Mouse (Mus musculus): ENCODE results near the gene Pnma3.
"Not testable (repeated sequence)": the region's sequence is repeated elsewhere in the genome, so short reads cannot be mapped to it uniquely, and the experiment has no call there.

Pnma3 gene

GRCm38 (mm10) chrX:73064415-73064793 is at the start of gene Pnma3:
Pnma3 (plus strand) TSS chrX:73064787.
- DNase-seq (ENCODE audit: low read depth): no peak

- DNase-seq (ENCODE audit: low read depth): no peak
Observed at GRCm38 (mm10) chrX:73037003-73037402, 27.6 kb upstream of the Pnma3 start, which contains the start of gene Pnma5. Pnma5 (minus strand) TSS chrX:73037103.

DNA sequence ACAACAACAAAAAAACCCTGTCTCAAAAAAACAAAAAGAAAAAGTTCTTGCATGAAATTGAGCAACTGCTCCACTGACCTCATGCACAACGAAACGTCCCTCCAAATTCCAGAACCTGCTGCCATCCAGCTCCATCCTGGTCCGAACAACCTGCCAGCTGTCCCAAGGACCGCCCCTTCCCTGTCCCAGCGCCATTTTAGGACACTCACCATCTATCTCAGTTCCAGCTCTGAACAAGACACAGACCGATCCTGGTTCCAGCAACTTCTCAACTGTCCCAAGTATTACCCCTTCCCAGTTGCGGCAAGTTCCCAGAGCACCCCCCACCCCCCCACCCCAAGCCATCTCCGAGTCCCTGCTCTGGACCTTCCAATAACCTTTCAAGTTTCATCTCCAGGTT is 25.8 kb upstream of the Pnma3 start:
- no peak for DNase-seq (ENCODE audit: low read depth)

GRCm38 (mm10) chrX:73039666-73040065 is 24.9 kb upstream of the Pnma3 start:
- DNase-seq (ENCODE audit: low read depth): no peak

DNA sequence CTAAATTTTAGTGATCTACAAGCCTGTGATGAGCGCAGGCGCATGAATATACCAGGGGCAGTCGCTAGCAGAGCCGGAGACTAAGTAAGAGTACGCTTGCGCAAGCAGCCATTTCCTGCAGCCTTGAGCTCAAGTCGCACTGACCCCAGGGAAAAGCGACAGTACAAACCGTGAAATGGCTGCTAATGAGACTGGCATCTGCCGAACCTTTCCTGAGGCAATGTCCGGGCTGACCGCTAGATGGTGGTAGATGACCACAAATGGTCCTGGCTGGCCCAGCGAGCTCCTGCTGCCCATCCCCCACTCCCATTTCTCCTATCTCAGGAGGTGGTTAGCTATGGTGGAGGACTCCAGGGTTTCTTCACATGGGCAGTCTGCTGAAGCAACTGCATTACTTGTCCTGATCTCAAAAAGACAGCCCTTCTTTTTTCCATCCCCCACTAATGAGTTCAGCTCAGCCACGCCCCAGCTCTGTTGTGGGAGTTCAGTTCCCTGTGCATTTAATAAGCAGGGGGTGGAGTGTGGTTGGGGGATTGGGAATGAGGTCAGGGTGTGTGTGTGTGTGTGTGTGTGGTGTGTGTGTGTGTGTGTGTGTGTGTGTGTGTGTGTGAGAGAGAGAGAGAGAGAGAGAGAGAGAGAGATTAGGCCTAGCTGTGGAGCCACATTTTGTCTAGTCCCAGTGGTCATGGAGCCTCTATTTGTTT is 10.6 kb upstream of the Pnma3 start:
- peak; percentile 70 for DNase-seq (ENCODE audit: low read depth)

DNA sequence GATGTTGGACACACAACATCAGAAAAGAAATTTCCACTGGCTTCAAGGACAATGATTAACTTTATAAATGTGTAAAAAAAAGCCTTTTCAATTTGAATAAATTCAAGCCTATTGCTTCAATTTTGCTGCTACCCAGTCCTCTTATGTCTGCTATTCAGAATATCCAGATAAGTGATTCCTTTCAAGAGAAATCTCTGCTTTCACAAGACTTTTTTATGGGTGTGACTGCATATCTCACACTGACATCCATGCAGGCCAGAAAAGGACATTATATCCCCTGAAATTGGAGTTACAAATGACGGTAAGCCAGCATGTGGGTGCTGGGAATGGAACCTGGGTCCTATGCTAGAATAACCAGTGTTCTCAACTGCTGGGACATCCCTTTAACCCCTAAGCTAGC is 3.1 kb upstream of the Pnma3 start:
- no peak for DNase-seq (ENCODE audit: low read depth)

GRCm38 (mm10) chrX:73062323-73062722 is 2.3 kb upstream of the Pnma3 start:
- no peak for DNase-seq (ENCODE audit: low read depth)

DNA sequence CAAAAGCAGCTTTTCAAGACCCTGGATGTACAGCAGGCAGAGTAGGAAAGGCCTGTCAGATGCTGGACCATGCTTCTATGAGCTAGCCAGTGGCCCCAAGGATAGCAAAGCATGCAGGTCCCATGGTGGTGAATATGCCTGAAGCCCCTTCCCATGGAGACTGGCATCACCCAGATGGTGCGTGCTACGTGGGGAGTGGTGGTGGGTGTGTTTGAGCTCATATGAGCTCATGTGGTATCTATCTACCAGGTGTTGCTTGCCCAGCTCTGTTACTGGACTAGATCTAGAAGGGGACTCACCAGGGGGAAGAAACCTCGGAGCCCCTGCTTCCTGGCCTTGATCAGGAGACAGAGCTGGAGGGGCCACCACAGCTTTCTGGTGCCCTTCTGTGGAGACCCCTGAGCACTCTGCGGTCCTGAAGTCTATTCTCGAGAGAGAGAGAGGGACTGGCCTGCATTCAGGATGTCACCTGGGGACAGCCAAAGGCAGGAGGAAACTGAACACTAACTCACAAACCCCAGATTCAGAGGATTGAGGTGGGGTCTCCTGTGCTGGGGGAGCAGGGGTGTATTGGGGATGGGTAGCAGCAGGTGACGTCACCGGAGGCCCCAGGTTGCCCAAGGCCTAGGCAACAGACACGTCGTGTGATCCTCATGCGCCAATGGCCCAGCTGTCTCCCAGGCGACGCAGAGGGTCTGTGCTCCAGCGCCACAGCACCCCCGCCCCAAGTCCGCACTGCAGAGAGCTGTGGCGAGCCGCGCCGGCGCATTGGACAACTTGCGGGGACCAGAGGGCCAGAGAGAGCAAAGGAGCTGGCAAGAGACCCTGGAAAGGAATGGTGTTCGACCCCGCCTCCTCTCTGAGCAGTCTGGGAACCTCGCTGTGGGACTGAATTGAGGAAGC is 824 bp upstream of the Pnma3 start:
- no peak for DNase-seq (ENCODE audit: low read depth)

GRCm38 (mm10) chrX:73066765-73067312 is 2.3 kb downstream of the Pnma3 start:
- not testable (repeated sequence) for DNase-seq (ENCODE audit: low read depth)

DNA sequence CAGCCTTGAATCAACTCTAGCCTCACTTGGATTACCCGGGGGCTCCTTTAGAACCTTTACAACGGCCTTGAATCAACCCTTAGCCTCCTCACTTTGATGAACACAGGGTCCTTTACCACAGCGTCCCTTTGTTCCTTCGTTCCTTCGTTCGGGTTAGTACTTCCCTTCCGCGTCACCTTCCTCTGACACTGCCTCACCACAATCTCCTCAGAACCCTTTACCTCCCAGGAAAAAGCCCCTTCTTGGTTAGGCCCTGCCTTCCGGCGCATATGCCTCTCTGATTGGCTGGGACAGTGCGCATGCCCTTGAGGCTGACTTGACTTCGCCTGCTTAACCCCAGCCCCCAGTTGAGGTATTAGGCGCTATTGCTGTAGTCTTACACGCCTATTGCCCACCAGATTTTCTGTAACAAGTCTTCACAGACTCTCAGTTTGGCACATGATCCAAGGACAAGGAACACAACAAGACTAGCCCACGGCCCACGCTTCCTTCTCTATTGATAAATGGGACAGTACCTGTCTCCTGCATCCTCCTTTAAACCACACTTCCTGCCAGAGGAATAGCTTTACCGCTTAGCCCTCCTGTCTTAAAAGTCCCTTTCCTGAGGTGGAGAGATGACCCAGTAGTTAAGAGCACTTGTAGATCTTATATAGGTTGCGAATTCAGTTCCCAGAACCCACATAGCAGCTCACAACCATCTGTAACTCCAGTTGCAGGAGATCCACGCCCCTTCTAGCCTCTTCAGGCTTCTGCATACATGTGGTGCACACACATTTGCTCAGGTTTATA is 17.9 kb downstream of the Pnma3 start, which contains the start of gene Xlr4a:
Xlr4a (minus strand) TSS at position 212 of the 789 bp plus-strand sequence.
- not testable (repeated sequence) for DNase-seq (ENCODE audit: low read depth)

- DNase-seq (ENCODE audit: low read depth): not testable (repeated sequence)
Observed at GRCm38 (mm10) chrX:73096941-73097508, 32.4 kb downstream of the Pnma3 start, which contains the start of gene Xlr3a. Xlr3a (minus strand) TSS chrX:73097095.

DNA sequence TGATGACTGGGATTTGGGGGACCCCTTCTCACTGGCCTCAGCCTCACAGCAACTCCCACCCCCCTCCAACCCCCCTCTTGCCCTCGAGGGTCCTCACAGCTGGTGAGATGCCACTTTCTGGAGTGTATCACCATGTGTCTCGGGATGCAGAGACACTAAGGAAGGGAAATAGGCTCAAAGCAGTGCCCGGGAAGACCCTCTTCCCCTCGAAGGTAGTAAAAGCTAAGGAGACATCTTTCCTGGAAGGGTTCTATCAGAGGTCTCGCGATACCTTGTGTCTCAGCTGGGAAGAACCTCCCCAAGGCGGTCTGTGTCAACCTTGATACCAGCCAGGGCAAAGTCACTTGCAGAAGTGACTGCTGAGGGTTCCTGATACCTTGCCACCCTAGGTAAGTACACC is 52.2 kb downstream of the Pnma3 start, which contains the start of gene Gm14685:
Gm14685 (plus strand) TSS at position 301 of the 400 bp plus-strand sequence.
- not testable (repeated sequence) for DNase-seq (ENCODE audit: low read depth)

Measured in c-Kit-positive CD71-negative TER-119-negative erythroid progenitor cells, embryonic 14.5 days (primary cell).